Mouse (Mus musculus): ENCODE measurements around the gene Vmn2r83. TPM values are rescaled to one million over a fixed set of nuclear protein-coding genes. Genes with fewer than 3 reads are reported as not detected.
A peak's percentile ranks its signal among the peaks of the same experiment; 100 is the strongest.
"Not testable (repeated sequence)": the region's sequence is repeated elsewhere in the genome, so short reads cannot be mapped to it uniquely, and the experiment has no call there.

The Vmn2r83 gene
- total RNA-seq (2021) = not detected

DNA sequence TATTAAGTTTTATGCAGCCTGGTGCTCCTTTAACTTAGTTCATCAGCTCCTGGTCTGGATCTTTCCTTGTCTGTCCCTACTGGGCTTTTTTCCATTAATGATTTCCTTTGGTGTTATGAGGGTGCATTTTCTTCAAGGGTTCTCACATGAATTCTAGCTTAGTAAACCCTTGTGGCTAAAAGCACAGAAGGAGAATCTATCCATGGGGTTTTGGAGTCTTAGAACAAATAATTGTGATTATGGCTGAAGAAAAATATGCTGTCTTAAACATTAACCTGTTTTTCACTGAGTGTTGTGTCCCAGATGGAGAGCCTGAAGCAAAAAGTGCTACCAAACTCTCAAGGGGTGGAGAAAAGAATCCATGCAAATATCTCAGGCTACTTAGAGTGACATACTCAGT, at the start of gene Vmn2r83:
Gene Vmn2r83, plus strand, starts transcription at position 301 of the 400 bp plus-strand sequence.
- DNase-seq (ENCODE audit: extremely low spot score in 1 of 2, low spot score in 1 of 2) = no peak

DNA sequence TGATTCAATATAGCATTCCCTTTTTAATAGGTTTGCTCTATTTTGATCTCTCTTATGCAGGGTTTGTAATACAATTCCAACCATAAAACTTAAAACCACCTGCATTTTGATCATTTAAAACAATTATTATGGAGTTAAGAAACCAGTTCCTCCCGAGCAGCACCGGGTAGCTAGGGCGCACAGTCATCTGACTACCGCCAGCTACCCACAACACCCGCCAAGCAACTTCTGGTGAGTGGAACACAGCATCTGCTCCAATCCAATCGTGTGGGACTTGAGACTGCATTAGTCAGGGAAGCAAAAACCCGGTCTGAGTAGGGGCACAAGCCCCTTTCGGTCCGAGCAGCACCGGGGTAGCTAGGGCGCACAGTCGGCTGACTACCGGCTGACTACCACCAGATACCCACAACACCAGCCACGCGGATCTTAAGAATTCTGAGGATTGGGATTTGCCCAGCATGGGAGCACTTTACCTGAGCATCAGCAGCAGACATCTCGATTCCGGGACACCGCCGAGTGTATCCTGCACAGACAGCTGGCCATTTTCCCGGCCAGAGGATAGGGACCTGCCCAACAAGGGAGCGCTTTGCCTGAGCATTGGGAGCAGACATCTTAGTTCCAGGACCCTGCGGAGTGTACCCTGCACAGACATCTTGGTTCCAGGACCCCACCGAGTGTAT, 33.2 kb upstream of the Vmn2r83 start:
- DNase-seq (ENCODE audit: extremely low spot score in 1 of 2, low spot score in 1 of 2) = not testable (repeated sequence)

- DNase-seq (ENCODE audit: extremely low spot score in 1 of 2, low spot score in 1 of 2) = no peak
These were observed 27.4 kb downstream of the Vmn2r83 start for GRCm38 (mm10) chr10:79495886-79496285.

- DNase-seq (ENCODE audit: extremely low spot score in 1 of 2, low spot score in 1 of 2) = no peak
These were observed 28.3 kb downstream of the Vmn2r83 start for GRCm38 (mm10) chr10:79496701-79497288.

- DNase-seq (ENCODE audit: extremely low spot score in 1 of 2, low spot score in 1 of 2) = no peak
These were observed 34.5 kb downstream of the Vmn2r83 start for GRCm38 (mm10) chr10:79502830-79503644.

GRCm38 (mm10) chr10:79506709-79507108, 38.2 kb downstream of the Vmn2r83 start:
- DNase-seq (ENCODE audit: extremely low spot score in 1 of 2, low spot score in 1 of 2) = no peak

- no peak for DNase-seq (ENCODE audit: extremely low spot score in 1 of 2, low spot score in 1 of 2)
These were observed 55.9 kb downstream of the Vmn2r83 start for GRCm38 (mm10) chr10:79524433-79524832.

- no peak for DNase-seq (ENCODE audit: extremely low spot score in 1 of 2, low spot score in 1 of 2)
These were observed 57.2 kb downstream of the Vmn2r83 start for GRCm38 (mm10) chr10:79525456-79526325.

GRCm38 (mm10) chr10:79526661-79527452, 58.3 kb downstream of the Vmn2r83 start:
- DNase-seq (ENCODE audit: extremely low spot score in 1 of 2, low spot score in 1 of 2) = no peak

DNA sequence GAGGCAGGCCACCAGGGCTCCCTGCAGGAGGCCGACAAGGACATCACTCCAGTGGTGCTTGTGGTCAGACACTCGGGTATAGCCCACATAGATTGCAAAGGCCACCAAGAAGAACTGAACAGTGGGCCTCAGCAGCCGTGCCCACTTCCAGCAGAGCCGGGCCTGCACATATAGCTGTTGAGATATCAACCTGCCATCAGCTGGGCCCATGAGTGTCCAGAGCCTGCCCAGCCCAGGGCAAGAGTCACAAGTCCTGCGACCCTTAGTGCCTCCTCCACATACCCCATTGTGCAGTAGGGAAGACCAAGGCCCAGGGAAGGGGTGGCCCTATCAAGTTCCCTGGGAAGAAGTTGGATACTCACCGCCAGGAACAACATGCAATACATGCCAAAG, 58.9 kb downstream of the Vmn2r83 start:
- no peak for DNase-seq (ENCODE audit: extremely low spot score in 1 of 2, low spot score in 1 of 2)

- DNase-seq (ENCODE audit: extremely low spot score in 1 of 2, low spot score in 1 of 2) = no peak
These were observed 59.5 kb downstream of the Vmn2r83 start for GRCm38 (mm10) chr10:79528081-79528480.

GRCm38 (mm10) chr10:79530241-79530640, 61.7 kb downstream of the Vmn2r83 start:
- no peak for DNase-seq (ENCODE audit: extremely low spot score in 1 of 2, low spot score in 1 of 2)

GRCm38 (mm10) chr10:79530721-79531120, 62.2 kb downstream of the Vmn2r83 start:
- no peak for DNase-seq (ENCODE audit: extremely low spot score in 1 of 2, low spot score in 1 of 2)

- DNase-seq (ENCODE audit: extremely low spot score in 1 of 2, low spot score in 1 of 2) = peak in 1 of 2 experiments; percentile 4
These were observed 63.1 kb downstream of the Vmn2r83 start for GRCm38 (mm10) chr10:79531593-79531992.

DNA sequence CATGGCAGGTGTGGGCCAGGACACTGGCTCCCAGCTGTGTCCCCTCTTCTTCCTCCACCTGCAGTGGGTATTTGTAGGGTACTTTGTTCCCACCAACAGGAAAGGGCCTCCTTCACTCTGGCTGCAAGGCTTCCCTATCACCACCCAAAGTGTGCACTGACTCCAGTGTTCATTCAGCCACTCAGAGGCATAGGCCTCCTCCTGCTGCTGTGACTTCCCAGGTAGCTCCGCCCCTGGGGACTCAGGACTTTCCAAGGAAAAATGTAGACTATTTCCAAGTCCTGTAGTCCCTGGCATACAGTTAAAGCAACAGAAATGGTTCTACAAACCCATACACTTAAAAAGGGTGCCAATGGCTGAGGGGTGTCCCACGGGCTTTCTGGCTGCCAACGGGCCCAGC, 64.1 kb downstream of the Vmn2r83 start:
- peak in 1 of 2 experiments; percentile 5 for DNase-seq (ENCODE audit: extremely low spot score in 1 of 2, low spot score in 1 of 2)

DNA sequence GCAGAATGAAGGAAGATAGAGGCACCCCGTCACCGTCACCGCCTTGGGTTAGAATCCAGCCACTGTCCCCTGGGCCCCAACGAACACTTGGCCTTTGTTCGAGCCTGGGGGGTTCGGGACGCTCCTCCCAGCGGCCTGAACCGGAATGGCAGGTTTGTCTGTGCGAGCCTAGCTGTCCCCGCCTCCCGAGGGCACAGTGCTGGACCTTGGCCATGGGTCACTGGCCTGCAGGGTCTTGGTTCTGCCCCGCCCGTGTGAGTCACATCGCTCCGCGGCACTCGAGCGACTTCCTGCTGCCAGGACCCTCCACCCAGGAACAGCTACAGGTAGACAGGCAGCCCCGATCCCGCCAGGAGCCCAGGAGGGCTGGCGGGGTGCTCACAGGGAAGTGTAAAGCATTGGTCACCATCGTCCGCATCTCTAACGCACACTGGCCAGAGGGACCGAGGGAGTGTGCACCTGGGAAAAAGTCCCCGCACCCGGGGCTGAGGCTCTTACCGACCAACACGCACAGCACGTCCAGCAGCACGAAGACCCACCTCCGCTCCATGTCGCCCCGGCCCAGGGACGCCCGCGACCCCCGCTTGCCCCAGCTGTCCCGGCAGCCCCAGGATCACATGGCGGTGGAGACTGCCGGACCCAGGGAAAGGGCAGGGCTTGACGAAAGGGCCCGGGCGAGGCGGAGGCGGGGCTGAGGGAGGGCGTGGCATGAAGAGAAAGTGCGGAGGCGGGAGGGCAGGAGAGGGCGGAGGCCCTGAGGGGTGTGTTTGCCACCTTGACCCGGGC, 64.8 kb downstream of the Vmn2r83 start, which contains the start of gene Plpp2:
Gene Plpp2, minus strand, starts transcription at position 671 of the 786 bp plus-strand sequence.
- DNase-seq (ENCODE audit: extremely low spot score in 1 of 2, low spot score in 1 of 2) = peak; percentile 15 to 34

DNA sequence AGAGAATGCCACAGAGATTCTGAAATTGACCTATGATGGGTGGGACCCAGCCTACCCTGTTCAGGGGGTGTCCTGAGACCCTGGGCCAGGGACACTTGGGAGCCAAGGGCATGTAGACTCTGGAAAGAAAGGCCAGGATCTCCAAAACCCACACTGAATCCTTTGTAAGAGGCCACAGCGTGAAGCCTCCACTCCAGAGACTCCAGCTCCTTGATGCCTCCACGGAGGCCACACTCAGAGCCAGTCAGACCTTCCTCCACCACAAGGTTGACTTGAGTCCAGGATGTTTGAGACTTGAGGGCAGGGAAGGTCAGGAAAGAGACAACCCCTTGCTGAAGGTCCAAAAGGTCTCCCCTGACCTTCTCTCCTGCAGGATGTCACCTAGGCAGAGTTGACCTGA, 65.9 kb downstream of the Vmn2r83 start:
- DNase-seq (ENCODE audit: extremely low spot score in 1 of 2, low spot score in 1 of 2) = peak in 1 of 2 experiments; percentile 4

DNA sequence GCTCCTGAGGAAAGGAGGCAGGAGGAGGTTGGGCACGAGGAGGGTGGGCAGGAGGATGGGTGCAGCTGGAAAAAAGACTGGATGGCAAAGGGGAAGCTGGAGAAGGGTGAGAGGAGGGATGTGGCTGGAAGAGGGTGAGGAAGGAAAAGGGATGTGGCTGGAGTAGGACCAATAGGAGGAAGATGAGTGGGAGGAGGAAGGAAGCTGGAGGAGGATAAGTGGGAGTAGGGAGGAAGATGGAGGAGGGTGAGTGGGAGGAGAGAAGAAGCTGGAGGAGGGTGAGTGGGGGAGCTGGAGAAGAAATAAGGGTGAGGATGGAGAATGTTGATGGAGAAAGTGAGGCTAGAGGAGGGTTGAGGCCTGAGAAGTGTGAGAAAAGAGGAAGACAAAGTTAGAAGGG, 66.9 kb downstream of the Vmn2r83 start:
- no peak for DNase-seq (ENCODE audit: extremely low spot score in 1 of 2, low spot score in 1 of 2)

All from layer of hippocampus, postnatal 25 days (tissue).